Mouse (Mus musculus): ENCODE data around the gene Fam129a. TPM values are rescaled to one million over a fixed set of nuclear protein-coding genes. Genes with fewer than 3 reads are reported as not detected.

The Fam129a gene
- polyA plus RNA-seq, 1 experiment from 2014 or later, result 0.51 TPM

DNA sequence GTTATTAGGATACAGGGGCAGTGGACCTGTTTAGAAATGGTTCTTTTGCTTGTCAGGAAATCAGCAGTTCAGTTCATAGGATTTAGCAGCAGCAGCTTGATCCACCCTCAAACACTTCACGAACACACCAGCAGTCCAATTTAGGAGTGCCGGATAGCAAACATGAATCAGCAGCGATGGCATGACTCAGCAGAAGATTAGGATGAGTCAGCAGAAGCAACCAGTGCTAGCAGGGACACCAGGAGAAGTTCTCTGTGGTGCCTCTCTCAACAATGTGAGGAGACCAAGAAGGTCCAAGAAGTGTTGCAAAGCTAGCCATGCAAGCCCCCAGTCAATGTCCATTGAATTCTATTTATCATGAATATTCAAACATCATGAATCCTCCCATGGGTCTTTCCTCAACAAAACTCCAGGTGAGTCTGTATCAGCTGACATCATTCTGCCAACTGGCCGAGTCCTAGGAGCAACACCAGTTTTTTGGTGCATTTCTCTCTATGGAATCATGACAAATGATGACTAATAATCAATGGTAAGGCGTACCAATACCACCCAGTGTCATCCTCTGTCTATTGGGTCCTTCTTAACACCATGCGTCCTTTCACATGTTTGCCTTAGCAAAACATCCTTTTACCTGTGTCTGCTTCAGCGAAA lies 45.7 kb downstream of the Fam129a start:
- Histone ChIP-seq H3K27me3 (ENCODE audit: control insufficient read depth, insufficient read depth, low read length) (no peaks in the 10 kb centered on the region), H3K9me3 (ENCODE audit: control insufficient read depth, low read length) (no peaks in the 10 kb centered on the region), H3K4me1 (ENCODE audit: control insufficient read depth, insufficient read depth, low read length) (no peaks in the 10 kb centered on the region), H3K9ac (ENCODE audit: low read length) (no peak overlapping the region), H3K36me3 (ENCODE audit: control insufficient read depth, insufficient read depth, low read length) (no peaks in the 10 kb centered on the region), H3K4me3 (ENCODE audit: low read depth, low read length) (no peak overlapping the region), H3K4me2 (no peak overlapping the region), H3K27ac (ENCODE audit: low read depth, low read length) (no peak overlapping the region)
- DNase-seq (ENCODE audit: low spot score, missing footprints) (no peak), ATAC-seq (ENCODE audit: low FRiP score) (no peak)
- 90% methylated on average over 7 of the region's 7 CpGs for WGBS

DNA sequence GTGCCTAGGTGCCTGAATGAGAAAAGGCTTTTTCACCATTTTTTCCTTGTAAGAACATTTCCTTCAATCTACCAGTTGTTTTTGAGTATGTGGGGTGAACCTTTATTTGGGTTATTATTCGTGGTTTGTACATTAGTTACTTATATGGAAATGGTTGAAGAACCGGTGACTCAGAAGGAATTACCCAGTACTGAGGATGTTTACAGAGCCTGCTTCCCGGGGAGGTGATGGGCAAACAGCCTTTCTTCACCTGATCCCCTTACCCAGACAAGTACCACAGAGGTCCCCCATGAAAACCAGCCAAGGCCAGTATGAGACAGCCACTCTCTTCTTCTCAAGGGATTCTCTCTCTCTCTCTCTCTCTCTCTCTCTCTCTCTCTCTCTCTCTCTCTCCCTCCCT lies 47.3 kb downstream of the Fam129a start:
- Histone ChIP-seq H3K9ac (ENCODE audit: low read length) (no peak overlapping the region), H3K36me3 (ENCODE audit: control insufficient read depth, insufficient read depth, low read length) (no peaks in the 10 kb centered on the region), H3K4me1 (ENCODE audit: control insufficient read depth, insufficient read depth, low read length) (no peaks in the 10 kb centered on the region), H3K4me2 (no peak overlapping the region), H3K27me3 (ENCODE audit: control insufficient read depth, insufficient read depth, low read length) (no peaks in the 10 kb centered on the region), H3K4me3 (ENCODE audit: low read depth, low read length) (no peak overlapping the region), H3K27ac (ENCODE audit: low read depth, low read length) (no peak overlapping the region), H3K9me3 (ENCODE audit: control insufficient read depth, low read length) (no peaks in the 10 kb centered on the region)
- DNase-seq (ENCODE audit: low spot score, missing footprints), result no peak
- WGBS, result 79% methylated on average over 3 of the region's 3 CpGs
- ATAC-seq (ENCODE audit: low FRiP score), result no peak

DNA sequence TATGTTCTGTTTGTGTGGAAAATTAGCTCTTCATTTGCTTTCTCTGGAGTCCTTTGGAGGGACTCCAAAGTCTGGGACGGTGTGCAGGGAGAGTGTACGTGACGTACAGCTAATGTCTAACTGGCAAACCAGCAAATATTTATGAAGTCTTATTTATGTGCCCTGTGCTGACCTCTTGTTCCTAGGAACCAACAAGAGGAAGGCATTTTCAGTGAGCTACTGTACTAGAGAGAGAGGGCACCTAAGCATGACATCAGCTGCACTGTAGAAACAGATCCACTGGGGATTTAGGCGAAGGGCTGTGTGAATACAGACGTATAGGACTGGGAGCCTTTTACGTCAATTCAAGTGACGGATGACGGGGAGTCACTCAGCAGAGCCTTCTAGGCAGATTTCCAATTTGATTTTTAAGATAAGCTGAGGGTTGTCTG lies 48.3 kb downstream of the Fam129a start:
- DNase-seq (ENCODE audit: low spot score, missing footprints) (no peak), ATAC-seq (ENCODE audit: low FRiP score) (no peak)
- Histone ChIP-seq H3K4me1 (ENCODE audit: control insufficient read depth, insufficient read depth, low read length) (no peaks in the 10 kb centered on the region), H3K36me3 (ENCODE audit: control insufficient read depth, insufficient read depth, low read length) (no peaks in the 10 kb centered on the region), H3K4me2 (no peak overlapping the region), H3K27ac (ENCODE audit: low read depth, low read length) (no peak overlapping the region), H3K27me3 (ENCODE audit: control insufficient read depth, insufficient read depth, low read length) (no peaks in the 10 kb centered on the region), H3K9ac (ENCODE audit: low read length) (no peak overlapping the region), H3K4me3 (ENCODE audit: low read depth, low read length) (no peak overlapping the region), H3K9me3 (ENCODE audit: control insufficient read depth, low read length) (no peaks in the 10 kb centered on the region)
- WGBS, result 86% methylated on average over 8 of the region's 8 CpGs

DNA sequence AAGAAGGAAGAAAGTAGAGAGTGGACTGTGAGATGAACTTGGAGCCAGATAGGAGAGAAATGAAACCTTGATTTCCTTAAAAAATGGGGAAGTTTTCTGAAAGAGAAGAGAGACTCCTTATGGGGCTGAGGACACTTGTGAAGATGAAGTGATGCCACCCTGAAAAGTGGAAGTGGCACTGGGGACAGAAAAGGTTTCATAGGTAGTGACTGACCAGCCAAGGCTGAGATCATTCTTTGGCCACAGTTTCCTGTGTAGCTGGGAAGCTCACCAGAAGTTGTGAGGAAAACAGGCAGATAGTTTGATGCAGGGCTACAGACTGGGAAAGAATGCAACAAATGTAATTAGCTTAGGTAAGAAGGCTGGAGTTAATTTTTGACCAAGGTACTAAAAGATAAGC lies 49.7 kb downstream of the Fam129a start:
- Histone ChIP-seq H3K27me3 (ENCODE audit: control insufficient read depth, insufficient read depth, low read length) (no peaks in the 10 kb centered on the region), H3K9ac (ENCODE audit: low read length) (no peak overlapping the region), H3K4me2 (no peak overlapping the region), H3K36me3 (ENCODE audit: control insufficient read depth, insufficient read depth, low read length) (no peaks in the 10 kb centered on the region), H3K9me3 (ENCODE audit: control insufficient read depth, low read length) (no peaks in the 10 kb centered on the region), H3K4me3 (ENCODE audit: low read depth, low read length) (no peak overlapping the region), H3K27ac (ENCODE audit: low read depth, low read length) (no peak overlapping the region), H3K4me1 (ENCODE audit: control insufficient read depth, insufficient read depth, low read length) (no peaks in the 10 kb centered on the region)
- DNase-seq (ENCODE audit: low spot score, missing footprints) (no peak), ATAC-seq (ENCODE audit: low FRiP score) (no peak)

DNA sequence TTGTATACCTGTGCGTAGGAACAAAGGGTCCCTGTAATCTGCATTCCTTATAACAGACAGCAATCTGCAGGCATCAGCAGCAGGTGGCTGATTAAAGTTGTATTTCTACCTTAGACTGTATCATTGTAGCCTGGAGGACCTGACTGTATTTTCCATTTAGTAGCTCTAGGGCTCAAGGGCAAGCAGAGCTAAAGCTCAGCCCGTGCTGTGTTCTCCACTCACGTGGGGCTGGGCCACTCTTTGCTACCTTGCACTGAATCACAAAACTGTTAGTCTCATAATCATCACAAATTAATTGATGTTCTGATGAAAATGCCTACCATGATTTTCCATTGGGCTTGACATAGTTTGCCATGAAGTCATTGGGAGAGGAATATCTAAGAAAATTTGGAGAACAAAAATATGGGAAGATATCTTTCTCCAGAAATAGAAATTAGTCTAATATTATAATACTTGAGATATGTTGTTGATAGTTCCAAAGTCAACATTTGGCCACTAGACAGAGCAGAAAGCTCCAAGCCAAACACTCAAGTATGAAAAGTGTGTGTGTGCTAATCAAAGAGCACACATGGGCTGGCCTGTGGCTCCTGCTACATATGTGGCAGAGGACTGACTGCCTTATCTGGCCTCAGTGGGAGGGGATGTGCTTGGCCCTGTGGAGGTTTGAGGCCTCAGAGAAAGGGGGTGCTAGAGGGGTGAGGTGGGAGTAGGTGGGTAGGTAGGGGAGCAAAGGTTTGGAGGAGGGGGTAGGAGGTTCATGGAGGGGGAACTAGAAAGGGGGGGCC lies 53.6 kb downstream of the Fam129a start:
- H3K9ac ChIP-seq (ENCODE audit: low read length), result no peak overlapping the region
- no peaks in the 10 kb centered on the region for H3K27me3 ChIP-seq (ENCODE audit: control insufficient read depth, insufficient read depth, low read length)
- H3K4me3 ChIP-seq (ENCODE audit: low read depth, low read length), result no peak overlapping the region
- WGBS, result 86% methylated on average over 3 of the region's 3 CpGs
- H3K9me3 ChIP-seq (ENCODE audit: control insufficient read depth, low read length), result no peaks in the 10 kb centered on the region
- DNase-seq (ENCODE audit: low spot score, missing footprints) (no peak), ATAC-seq (ENCODE audit: low FRiP score) (no peak)
- H3K36me3 ChIP-seq (ENCODE audit: control insufficient read depth, insufficient read depth, low read length), result no peaks in the 10 kb centered on the region
- H3K4me2 ChIP-seq, result no peak overlapping the region
- no peak overlapping the region for H3K27ac ChIP-seq (ENCODE audit: low read depth, low read length)
- H3K4me1 ChIP-seq (ENCODE audit: control insufficient read depth, insufficient read depth, low read length), result no peaks in the 10 kb centered on the region

DNA sequence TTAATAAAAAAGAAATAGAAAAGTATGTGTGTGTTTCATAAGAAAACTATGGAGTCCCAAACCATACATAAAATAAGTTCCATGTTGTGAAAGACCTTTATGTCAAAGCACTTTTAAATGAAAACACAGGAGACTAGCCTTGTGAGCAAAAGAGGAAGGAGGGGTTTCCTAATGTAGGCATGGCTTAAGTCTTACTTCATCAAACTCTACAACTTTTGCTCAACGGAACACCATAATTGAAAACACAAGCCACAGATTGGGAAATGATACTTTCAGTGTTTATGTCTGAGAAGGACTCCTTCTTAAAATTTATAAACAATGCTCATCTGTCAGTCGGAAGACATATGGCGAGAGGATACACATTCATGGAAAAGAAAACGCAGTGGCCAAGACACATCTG lies 54.3 kb downstream of the Fam129a start:
- H3K4me3 ChIP-seq (ENCODE audit: low read depth, low read length), result no peak overlapping the region
- no peak for DNase-seq (ENCODE audit: low spot score, missing footprints)
- H3K4me2 ChIP-seq, result no peak overlapping the region
- H3K36me3 ChIP-seq (ENCODE audit: control insufficient read depth, insufficient read depth, low read length), result no peaks in the 10 kb centered on the region
- H3K9me3 ChIP-seq (ENCODE audit: control insufficient read depth, low read length), result no peaks in the 10 kb centered on the region
- H3K4me1 ChIP-seq (ENCODE audit: control insufficient read depth, insufficient read depth, low read length), result no peaks in the 10 kb centered on the region
- H3K9ac ChIP-seq (ENCODE audit: low read length), result no peak overlapping the region
- no peak overlapping the region for H3K27ac ChIP-seq (ENCODE audit: low read depth, low read length)
- no peaks in the 10 kb centered on the region for H3K27me3 ChIP-seq (ENCODE audit: control insufficient read depth, insufficient read depth, low read length)
- 90% methylated on average over 4 of the region's 4 CpGs for WGBS
- no peak for ATAC-seq (ENCODE audit: low FRiP score)

DNA sequence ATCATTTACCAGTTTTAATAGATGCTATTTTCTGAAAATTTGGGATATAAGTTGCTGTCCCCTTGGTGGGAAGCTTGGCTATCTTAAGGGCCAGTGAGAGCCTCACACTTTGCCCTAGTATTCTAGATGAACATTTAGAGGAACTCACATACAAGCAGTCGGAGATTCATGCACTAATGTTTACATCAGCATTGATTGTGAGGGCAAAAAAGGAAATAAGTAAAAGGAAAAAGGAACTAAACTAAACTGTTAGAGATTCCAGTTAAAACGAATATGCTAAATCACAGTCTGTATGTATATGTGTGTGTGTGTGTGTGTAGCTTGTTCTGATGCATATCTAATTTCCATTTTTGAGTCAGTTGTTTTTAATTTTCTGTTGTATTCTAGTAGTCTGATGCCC lies 54.7 kb downstream of the Fam129a start:
- no peak for DNase-seq (ENCODE audit: low spot score, missing footprints)
- Histone ChIP-seq H3K27ac (ENCODE audit: low read depth, low read length) (no peak overlapping the region), H3K9ac (ENCODE audit: low read length) (no peak overlapping the region), H3K4me2 (no peak overlapping the region), H3K27me3 (ENCODE audit: control insufficient read depth, insufficient read depth, low read length) (no peaks in the 10 kb centered on the region), H3K4me3 (ENCODE audit: low read depth, low read length) (no peak overlapping the region), H3K4me1 (ENCODE audit: control insufficient read depth, insufficient read depth, low read length) (no peaks in the 10 kb centered on the region), H3K36me3 (ENCODE audit: control insufficient read depth, insufficient read depth, low read length) (no peaks in the 10 kb centered on the region), H3K9me3 (ENCODE audit: control insufficient read depth, low read length) (no peaks in the 10 kb centered on the region)
- no peak for ATAC-seq (ENCODE audit: low FRiP score)
- WGBS, result 88% methylated on average over 2 of the region's 2 CpGs

DNA sequence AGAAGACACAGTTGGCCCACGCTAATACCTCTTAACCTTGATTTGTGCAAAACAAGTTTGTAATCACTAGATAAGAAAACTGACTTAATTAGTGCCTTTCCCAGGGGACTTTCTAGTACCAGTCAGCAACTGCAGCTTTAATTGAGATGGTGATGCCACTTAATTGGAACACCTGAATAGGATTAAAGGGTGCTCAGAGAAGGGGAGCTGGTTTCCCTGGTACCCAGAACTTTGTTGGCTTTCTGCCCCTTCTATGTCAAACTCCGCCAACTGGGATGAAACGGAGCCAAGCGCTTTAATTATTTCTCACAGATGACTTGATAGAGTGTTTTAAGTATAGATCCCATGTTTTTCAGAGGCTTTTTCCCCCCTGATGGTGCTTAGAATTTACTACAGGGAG lies 55.6 kb downstream of the Fam129a start:
- no peaks in the 10 kb centered on the region for H3K9me3 ChIP-seq (ENCODE audit: control insufficient read depth, low read length)
- no peak overlapping the region for H3K9ac ChIP-seq (ENCODE audit: low read length)
- no peaks in the 10 kb centered on the region for H3K27me3 ChIP-seq (ENCODE audit: control insufficient read depth, insufficient read depth, low read length)
- DNase-seq (ENCODE audit: low spot score, missing footprints) (no peak), ATAC-seq (ENCODE audit: low FRiP score) (no peak)
- no peaks in the 10 kb centered on the region for H3K4me1 ChIP-seq (ENCODE audit: control insufficient read depth, insufficient read depth, low read length)
- H3K27ac ChIP-seq (ENCODE audit: low read depth, low read length), result no peak overlapping the region
- H3K4me2 ChIP-seq, result no peak overlapping the region
- H3K4me3 ChIP-seq (ENCODE audit: low read depth, low read length), result no peak overlapping the region
- H3K36me3 ChIP-seq (ENCODE audit: control insufficient read depth, insufficient read depth, low read length), result no peaks in the 10 kb centered on the region
- 78% methylated on average over 4 of the region's 4 CpGs for WGBS

DNA sequence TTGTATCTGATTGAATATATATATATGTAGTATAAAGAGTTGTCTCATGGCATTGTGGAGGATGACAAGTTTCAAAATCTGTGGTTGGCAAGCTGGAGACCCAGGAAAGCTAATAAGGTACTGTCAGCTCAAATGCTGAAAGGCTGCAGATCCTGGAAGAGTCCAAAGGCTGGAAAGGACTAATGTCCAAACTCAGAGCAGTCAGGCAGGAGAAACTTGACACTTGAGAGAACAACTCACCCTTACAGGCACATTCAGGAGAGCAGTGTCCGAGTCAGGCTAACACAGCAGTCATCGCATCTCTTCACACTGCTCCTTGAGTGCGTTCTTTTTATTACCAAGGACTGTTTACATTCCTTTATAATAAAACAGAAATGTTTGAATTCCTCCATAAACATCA lies 56.2 kb downstream of the Fam129a start:
- no peaks in the 10 kb centered on the region for H3K36me3 ChIP-seq (ENCODE audit: control insufficient read depth, insufficient read depth, low read length)
- no peaks in the 10 kb centered on the region for H3K4me1 ChIP-seq (ENCODE audit: control insufficient read depth, insufficient read depth, low read length)
- WGBS, result 70% methylated on average over 3 of the region's 3 CpGs
- no peaks in the 10 kb centered on the region for H3K27me3 ChIP-seq (ENCODE audit: control insufficient read depth, insufficient read depth, low read length)
- no peak overlapping the region for H3K4me3 ChIP-seq (ENCODE audit: low read depth, low read length)
- no peak for DNase-seq (ENCODE audit: low spot score, missing footprints)
- H3K27ac ChIP-seq (ENCODE audit: low read depth, low read length), result no peak overlapping the region
- no peaks in the 10 kb centered on the region for H3K9me3 ChIP-seq (ENCODE audit: control insufficient read depth, low read length)
- H3K4me2 ChIP-seq, result no peak overlapping the region
- H3K9ac ChIP-seq (ENCODE audit: low read length), result no peak overlapping the region
- ATAC-seq (ENCODE audit: low FRiP score), result no peak

Measured in midbrain, embryonic 11.5 days (tissue).